In the genomic region with DNA sequence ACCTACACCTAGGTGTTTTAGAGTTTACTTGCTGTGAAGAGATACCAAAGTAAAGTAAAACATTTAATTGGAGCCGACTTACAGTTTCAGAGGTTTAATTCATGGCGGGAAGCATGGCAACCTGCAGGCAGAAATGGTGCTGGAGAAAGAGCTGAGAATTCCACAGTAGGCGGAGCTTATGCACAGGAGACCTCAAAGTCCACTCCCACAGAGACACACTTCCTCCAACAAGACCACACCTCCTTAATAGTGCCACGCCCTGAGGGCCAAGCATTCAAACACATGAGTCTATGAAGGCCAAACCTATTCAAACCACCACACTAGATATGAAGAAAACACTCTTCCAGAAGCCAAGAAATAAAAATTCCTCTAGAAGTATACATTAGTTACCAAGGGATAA, we compare ENCODE assay signal across 18 mouse cellular contexts.
"Had no signal": no experiment of that assay in that cellular context is flagged by ENCODE, and none has a peak within 500 bp of the region (broad histone marks: within the 10 kb centered on the region; RNA-seq: fewer than 3 reads in every experiment).

No protein-coding gene starts in this region.

- ATAC-seq: midbrain, embryonic 16.5 days had no signal

- DNase-seq: lung, adult 18-20 months; lung, embryonic 14.5 days; lung, postnatal 10 days; lung, postnatal 4 days; midbrain, embryonic 14.5 days; retina, postnatal 1 day; right cerebral cortex, postnatal 14 days; thymus, adult 2 months; thymus, postnatal 14 days; thymus, postnatal 36 days had no signal

- H3K4me2 ChIP-seq: lung, embryonic 14.5 days; midbrain, embryonic 12.5 days; neural tube, embryonic 13.5 days; neural tube, embryonic 15.5 days; stomach, embryonic 15.5 days had no signal

- H3K9me3 ChIP-seq: midbrain, embryonic 12.5 days; neural tube, embryonic 15.5 days; stomach, embryonic 15.5 days had no signal

- H3K9ac ChIP-seq: lung, embryonic 14.5 days; midbrain, embryonic 12.5 days; neural tube, embryonic 13.5 days; neural tube, embryonic 15.5 days; stomach, embryonic 15.5 days had no signal

- H3K27me3 ChIP-seq: midbrain, embryonic 12.5 days; neural tube, embryonic 13.5 days; neural tube, embryonic 15.5 days; stomach, embryonic 15.5 days had no signal

- H3K36me3 ChIP-seq: midbrain, embryonic 10.5 days; midbrain, embryonic 12.5 days; neural tube, embryonic 13.5 days; neural tube, embryonic 15.5 days; stomach, embryonic 15.5 days had no signal

- H3K4me3 ChIP-seq: midbrain, embryonic 10.5 days; midbrain, embryonic 12.5 days; myocyte; neural tube, embryonic 13.5 days; neural tube, embryonic 15.5 days; stomach, embryonic 15.5 days had no signal

- H3K27ac ChIP-seq: midbrain, embryonic 10.5 days; midbrain, embryonic 12.5 days; neural tube, embryonic 13.5 days; neural tube, embryonic 15.5 days; stomach, embryonic 15.5 days; stomach, postnatal 0 days had no signal

- H3K4me1 ChIP-seq: midbrain, embryonic 10.5 days; midbrain, embryonic 12.5 days; neural tube, embryonic 13.5 days; neural tube, embryonic 15.5 days; stomach, embryonic 15.5 days had no signal
